Mouse (Mus musculus) testis, adult 2 months (tissue): ENCODE measurements at regions not wholly inside any gene's neighbourhood (a gene's known extent, or its start where the extent isn't known, plus 50 kb on each side); places are given as distances from the start of the nearest gene placed in this dataset.

Experiments
- CTCF ChIP-seq: fragments of 200-500 bp; IDR thresholded peaks from 2 replicates; pipeline ENCODE4 v1.5.1; 2012; ENCODE audit warnings: low read depth, mild to moderate bottlenecking, inconsistent platforms, low read length, moderate library complexity; ENCODE audit not compliant: control insufficient read depth, insufficient read depth, insufficient replicate concordance
- POLR2A ChIP-seq: fragments of 200-500 bp; IDR thresholded peaks from 2 replicates; pipeline ENCODE4 v1.6.1; 2012; ENCODE audit warnings: low read depth, mild to moderate bottlenecking, inconsistent platforms, low read length, moderate library complexity; ENCODE audit not compliant: control insufficient read depth

- TF ChIP-seq POLR2A (no peak), CTCF (no peak)
These were observed 61.1 kb upstream of the Itga1 start for GRCm38 (mm10) chr13:115162689-115163413.
